Mouse (Mus musculus): ENCODE results near the gene Fcho1. TPM values are rescaled to one million over a fixed set of nuclear protein-coding genes. Genes with fewer than 3 reads are reported as not detected.

Gene Fcho1
- polyA plus RNA-seq, 1 experiment from 2014 or later, result 23.0 TPM

- peaks cover 18% of the 10 kb centered on the region for H3K4me1 ChIP-seq (replicated peaks)
- no peak overlapping the region for H3K4me3 ChIP-seq (replicated peaks)
- H3K4me2 ChIP-seq, result no peak overlapping the region
- H3K27ac ChIP-seq (replicated peaks), result no peak overlapping the region
- WGBS (ENCODE audit: insufficient replicate concordance), result 61% methylated on average over 18 of the region's 18 CpGs
- no peak for ATAC-seq (ENCODE audit: insufficient read depth)
- peaks cover 64% of the 10 kb centered on the region for H3K27me3 ChIP-seq
- no peak overlapping the region for H3K9ac ChIP-seq
- no peaks in the 10 kb centered on the region for H3K9me3 ChIP-seq (replicated peaks)
- H3K36me3 ChIP-seq (replicated peaks), result peaks cover 7% of the 10 kb centered on the region; the same call in 1 of the 2 replicates
These were observed 44.1 kb downstream of the Fcho1 start for GRCm38 (mm10) chr8:71681369-71681915.

DNA sequence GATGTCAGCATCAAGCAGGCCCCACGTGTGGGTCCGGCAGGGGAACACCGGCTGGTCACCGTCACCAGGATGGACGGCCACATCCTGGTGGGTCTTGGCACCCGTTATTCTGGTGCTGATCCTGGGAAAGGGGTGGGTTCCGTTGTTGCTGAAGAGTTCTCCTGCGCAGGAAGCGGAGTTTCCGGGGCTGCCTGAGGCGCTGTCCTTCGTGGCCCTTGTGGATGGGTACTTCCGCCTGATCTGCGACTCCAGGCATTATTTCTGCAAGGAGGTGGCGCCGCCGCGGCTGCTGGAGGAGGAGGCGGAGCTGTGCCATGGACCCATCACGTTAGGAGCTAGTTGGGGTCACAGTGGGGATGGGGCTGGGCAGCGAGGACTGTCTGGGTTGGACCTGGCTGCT, 45.0 kb downstream of the Fcho1 start:
- H3K4me1 ChIP-seq (replicated peaks), result peaks cover 25% of the 10 kb centered on the region
- no peak overlapping the region for H3K27ac ChIP-seq (replicated peaks)
- peaks cover 7% of the 10 kb centered on the region; the same call in 1 of the 2 replicates for H3K36me3 ChIP-seq (replicated peaks)
- no peak overlapping the region for H3K9ac ChIP-seq
- no peak overlapping the region for H3K4me2 ChIP-seq
- no peak for ATAC-seq (ENCODE audit: insufficient read depth)
- peaks cover 54% of the 10 kb centered on the region for H3K27me3 ChIP-seq
- no peaks in the 10 kb centered on the region for H3K9me3 ChIP-seq (replicated peaks)
- H3K4me3 ChIP-seq (replicated peaks), result no peak overlapping the region
- 65% methylated on average over 21 of the region's 21 CpGs for WGBS (ENCODE audit: insufficient replicate concordance)

DNA sequence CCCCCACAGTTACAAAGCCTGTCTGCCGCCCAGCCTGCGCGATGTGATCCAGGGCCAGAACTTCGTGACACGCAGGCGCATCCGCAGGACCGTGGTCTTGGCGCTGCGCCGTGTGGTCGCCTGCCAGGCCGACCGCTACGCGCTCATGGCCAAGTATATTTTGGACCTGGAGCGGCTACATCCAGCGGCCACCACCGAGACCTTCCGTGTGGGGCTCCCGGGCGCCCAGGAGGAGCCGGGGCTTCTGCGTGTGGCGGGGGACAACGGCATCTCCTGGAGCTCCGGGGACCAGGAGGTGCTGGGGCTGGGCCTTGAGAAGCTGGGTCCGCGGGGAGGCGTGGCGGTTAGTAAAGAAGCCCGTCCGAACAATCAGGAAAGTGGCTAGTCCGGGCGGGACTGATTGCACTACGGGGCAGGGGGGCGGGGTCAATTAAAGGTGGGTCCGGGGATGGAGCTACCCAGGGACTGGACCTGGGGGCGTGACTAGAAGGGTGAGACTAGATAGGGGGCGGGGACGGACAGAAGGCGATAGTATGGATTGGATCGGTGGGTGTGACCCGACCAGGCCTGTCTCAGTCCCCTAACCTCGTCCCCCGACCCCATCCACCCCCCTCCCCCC, 45.9 kb downstream of the Fcho1 start:
- Histone ChIP-seq H3K9ac (no peak overlapping the region), H3K9me3 (replicated peaks) (no peaks in the 10 kb centered on the region), H3K27me3 (peaks cover 47% of the 10 kb centered on the region), H3K4me2 (peak overlapping the region; percentile 40), H3K4me1 (replicated peaks) (peaks cover 26% of the 10 kb centered on the region), H3K36me3 (replicated peaks) (peaks cover 7% of the 10 kb centered on the region; the same call in 1 of the 2 replicates), H3K4me3 (replicated peaks) (peak overlapping the region; percentile 18), H3K27ac (replicated peaks) (no peak overlapping the region)
- 70% methylated on average over 46 of the region's 46 CpGs for WGBS (ENCODE audit: insufficient replicate concordance)
- ATAC-seq (ENCODE audit: insufficient read depth), result no peak

GRCm38 (mm10) chr8:71679116-71679515, 46.4 kb downstream of the Fcho1 start:
- no peak overlapping the region for H3K4me3 ChIP-seq (replicated peaks)
- peaks cover 42% of the 10 kb centered on the region for H3K27me3 ChIP-seq
- no peak overlapping the region for H3K9ac ChIP-seq
- no peak overlapping the region for H3K27ac ChIP-seq (replicated peaks)
- ATAC-seq (ENCODE audit: insufficient read depth), result no peak
- peaks cover 7% of the 10 kb centered on the region; the same call in 1 of the 2 replicates for H3K36me3 ChIP-seq (replicated peaks)
- WGBS (ENCODE audit: insufficient replicate concordance), result 70% methylated on average over 16 of the region's 16 CpGs
- H3K9me3 ChIP-seq (replicated peaks), result no peaks in the 10 kb centered on the region
- peaks cover 26% of the 10 kb centered on the region for H3K4me1 ChIP-seq (replicated peaks)
- H3K4me2 ChIP-seq, result peak overlapping the region; percentile 40

DNA sequence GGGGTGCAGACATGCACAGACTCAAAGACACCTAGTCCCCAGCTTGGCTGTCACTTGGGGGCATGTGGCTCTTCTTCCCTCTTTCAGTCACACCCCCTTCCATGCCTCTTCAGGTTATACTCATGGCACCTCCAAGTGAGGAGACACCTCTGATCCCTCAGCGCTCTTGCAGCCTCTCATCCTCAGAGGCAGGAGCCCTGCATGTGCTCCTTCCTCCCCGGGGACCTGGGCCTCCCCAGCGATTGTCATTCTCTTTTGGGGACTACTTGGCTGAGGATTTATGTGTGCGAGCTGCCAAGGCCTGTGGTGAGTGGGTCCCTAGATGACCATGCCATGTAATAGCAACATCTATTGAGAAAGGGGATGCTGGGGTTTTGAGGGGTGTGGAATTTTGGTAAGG, 47.3 kb downstream of the Fcho1 start:
- Histone ChIP-seq H3K9ac (no peak overlapping the region), H3K4me3 (replicated peaks) (no peak overlapping the region), H3K36me3 (replicated peaks) (peaks cover 7% of the 10 kb centered on the region; the same call in 1 of the 2 replicates), H3K27ac (replicated peaks) (no peak overlapping the region), H3K27me3 (peaks cover 33% of the 10 kb centered on the region), H3K9me3 (replicated peaks) (no peaks in the 10 kb centered on the region), H3K4me2 (no peak overlapping the region), H3K4me1 (replicated peaks) (peaks cover 26% of the 10 kb centered on the region)
- ATAC-seq (ENCODE audit: insufficient read depth), result no peak
- 53% methylated on average over 4 of the region's 4 CpGs for WGBS (ENCODE audit: insufficient replicate concordance)

GRCm38 (mm10) chr8:71677555-71677954, 48.0 kb downstream of the Fcho1 start:
- ATAC-seq (ENCODE audit: insufficient read depth), result no peak
- H3K9ac ChIP-seq, result no peak overlapping the region
- H3K4me1 ChIP-seq (replicated peaks), result peaks cover 26% of the 10 kb centered on the region
- H3K27me3 ChIP-seq, result peaks cover 27% of the 10 kb centered on the region
- peaks cover 7% of the 10 kb centered on the region; the same call in 1 of the 2 replicates for H3K36me3 ChIP-seq (replicated peaks)
- no peak overlapping the region for H3K27ac ChIP-seq (replicated peaks)
- no peaks in the 10 kb centered on the region for H3K9me3 ChIP-seq (replicated peaks)
- H3K4me3 ChIP-seq (replicated peaks), result no peak overlapping the region
- peak overlapping the region; percentile 88 for H3K4me2 ChIP-seq

DNA sequence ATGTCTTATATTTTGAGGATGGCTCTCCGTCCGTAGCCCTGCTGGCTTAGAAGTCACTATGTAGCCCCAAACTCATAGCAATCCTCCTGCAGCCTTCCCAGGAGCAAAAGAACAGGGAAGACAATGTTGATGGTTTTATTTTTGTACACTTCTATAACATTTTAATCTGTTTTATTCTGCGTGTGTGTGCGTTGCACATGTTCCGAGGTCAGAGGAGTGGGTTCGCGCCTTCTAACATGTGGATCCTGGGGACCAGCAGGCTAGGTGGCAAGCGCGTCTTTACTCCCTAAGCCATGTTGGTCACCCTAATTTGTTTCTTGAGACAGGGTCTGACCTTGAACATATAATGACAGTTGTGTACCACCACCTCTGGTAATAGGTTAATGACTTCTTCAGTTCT, 48.7 kb downstream of the Fcho1 start:
- 37% methylated on average over 9 of the region's 9 CpGs for WGBS (ENCODE audit: insufficient replicate concordance)
- peak overlapping the region; percentile 88 for H3K4me2 ChIP-seq
- peak overlapping the region; percentile 79 for H3K27ac ChIP-seq (replicated peaks)
- H3K4me3 ChIP-seq (replicated peaks), result peak overlapping the region; percentile 71
- H3K27me3 ChIP-seq, result peaks cover 21% of the 10 kb centered on the region
- peaks cover 7% of the 10 kb centered on the region; the same call in 1 of the 2 replicates for H3K36me3 ChIP-seq (replicated peaks)
- no peaks in the 10 kb centered on the region for H3K9me3 ChIP-seq (replicated peaks)
- peak overlapping the region; percentile 74 for H3K9ac ChIP-seq
- H3K4me1 ChIP-seq (replicated peaks), result peaks cover 30% of the 10 kb centered on the region
- no peak for ATAC-seq (ENCODE audit: insufficient read depth)

GRCm38 (mm10) chr8:71676020-71676741, 49.3 kb downstream of the Fcho1 start, which contains the start of gene Jak3:
Gene Jak3 (plus strand): TSS chr8:71676296.
- peak within 1 kb of the TSS; percentile 71 for H3K4me3 ChIP-seq (replicated peaks)
- peak within 1 kb of the TSS; percentile 88 for H3K4me2 ChIP-seq
- no peaks in the 10 kb centered on the region for H3K9me3 ChIP-seq (replicated peaks)
- peaks cover 36% of the 10 kb centered on the region for H3K4me1 ChIP-seq (replicated peaks)
- peak within 1 kb of the TSS; percentile 74 for H3K9ac ChIP-seq
- WGBS (ENCODE audit: insufficient replicate concordance), result 2% methylated on average over 40 of the region's 40 CpGs
- peak within 1 kb of the TSS; percentile 79 for H3K27ac ChIP-seq (replicated peaks)
- H3K36me3 ChIP-seq (replicated peaks), result peaks cover 7% of the 10 kb centered on the region; the same call in 1 of the 2 replicates
- H3K27me3 ChIP-seq, result peaks cover 20% of the 10 kb centered on the region
- peak; percentile 65 for ATAC-seq (ENCODE audit: insufficient read depth)

DNA sequence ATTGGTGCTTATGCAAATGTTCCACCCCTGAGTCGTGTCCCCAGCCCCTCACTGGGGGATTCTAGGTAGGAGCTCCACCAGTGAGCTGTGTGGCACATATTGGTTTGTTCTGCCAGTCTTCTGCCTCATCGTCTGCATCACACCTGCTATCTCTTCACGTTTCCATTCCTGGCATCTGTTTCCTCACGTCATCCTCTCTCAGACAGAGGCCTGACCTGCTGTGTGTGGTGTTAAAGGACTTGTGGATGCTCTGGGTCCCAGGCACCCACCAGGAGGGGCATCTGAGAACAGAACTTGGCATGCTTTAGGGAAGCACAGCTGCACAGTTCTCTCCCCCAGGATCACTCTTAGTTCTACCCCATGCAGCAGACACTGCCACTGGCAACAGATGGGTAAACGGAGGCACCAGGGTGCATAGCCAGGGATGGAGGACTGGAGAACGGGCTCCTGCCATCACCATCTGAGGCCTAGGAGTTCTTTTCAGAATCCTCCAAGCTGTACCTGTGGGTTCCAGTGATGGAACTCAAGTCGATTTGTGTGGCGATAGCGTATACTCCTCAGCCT, 50.0 kb downstream of the Fcho1 start:
- no peak for ATAC-seq (ENCODE audit: insufficient read depth)
- H3K4me3 ChIP-seq (replicated peaks), result peak overlapping the region; percentile 71
- H3K27ac ChIP-seq (replicated peaks), result peak overlapping the region; percentile 79; the same call in 1 of the 2 replicates
- WGBS (ENCODE audit: insufficient replicate concordance), result 39% methylated on average over 9 of the region's 9 CpGs
- H3K9ac ChIP-seq, result peak overlapping the region; percentile 74
- H3K4me2 ChIP-seq, result peak overlapping the region; percentile 88
- peaks cover 21% of the 10 kb centered on the region for H3K27me3 ChIP-seq
- H3K4me1 ChIP-seq (replicated peaks), result peaks cover 42% of the 10 kb centered on the region
- H3K36me3 ChIP-seq (replicated peaks), result peaks cover 7% of the 10 kb centered on the region; the same call in 1 of the 2 replicates
- H3K9me3 ChIP-seq (replicated peaks), result no peaks in the 10 kb centered on the region

GRCm38 (mm10) chr8:71674071-71674470, 51.4 kb downstream of the Fcho1 start:
- Histone ChIP-seq H3K27ac (replicated peaks) (no peak overlapping the region), H3K9me3 (replicated peaks) (no peaks in the 10 kb centered on the region), H3K9ac (no peak overlapping the region), H3K4me2 (no peak overlapping the region), H3K27me3 (peaks cover 25% of the 10 kb centered on the region), H3K4me3 (replicated peaks) (no peak overlapping the region), H3K36me3 (replicated peaks) (peaks cover 1% of the 10 kb centered on the region; the same call in 1 of the 2 replicates), H3K4me1 (replicated peaks) (peaks cover 42% of the 10 kb centered on the region)
- no peak for ATAC-seq (ENCODE audit: insufficient read depth)
- 56% methylated on average over 2 of the region's 2 CpGs for WGBS (ENCODE audit: insufficient replicate concordance)
